11 mouse cellular contexts compared by ENCODE assay signal in the genomic region with DNA sequence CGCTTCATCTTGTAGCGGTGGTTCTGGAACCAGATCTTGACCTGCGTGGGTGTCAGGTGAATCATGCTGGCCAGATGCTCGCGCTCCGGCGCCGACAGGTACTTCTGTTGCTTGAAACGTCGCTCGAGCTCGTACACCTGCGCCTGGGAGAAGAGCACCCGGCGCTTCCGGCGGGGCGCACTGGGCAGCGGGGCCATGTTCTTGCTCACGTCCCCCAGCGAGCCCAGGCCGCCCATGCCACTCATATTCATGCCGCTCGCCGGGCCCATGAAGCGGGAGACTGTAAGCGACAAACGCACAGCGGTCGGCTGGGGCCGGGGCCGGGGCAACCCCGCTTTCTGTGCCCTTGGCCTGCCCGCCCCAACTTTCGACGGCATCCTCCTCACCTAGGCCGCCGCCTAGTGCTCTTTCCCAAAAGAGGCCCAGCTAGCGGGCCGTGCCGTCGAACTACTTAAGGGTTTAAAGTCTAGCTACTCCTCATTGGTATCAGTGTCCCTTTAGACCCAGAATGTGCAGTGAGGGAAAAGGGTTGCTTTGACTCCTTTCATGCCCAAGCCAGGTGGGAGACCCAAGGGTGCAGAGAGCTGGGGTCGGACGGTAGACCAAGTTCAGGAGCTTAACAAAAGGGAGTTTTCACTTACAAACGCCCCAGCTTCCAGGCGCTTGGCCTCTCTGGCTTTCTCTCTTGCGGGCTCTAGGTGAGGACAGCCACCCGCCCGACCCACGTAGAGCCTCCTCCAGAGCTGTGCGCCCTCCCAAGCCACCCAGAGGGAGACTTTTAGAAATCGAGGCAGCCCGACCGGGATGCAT. TPM values are rescaled to one million over a fixed set of nuclear protein-coding genes. Genes with fewer than 3 reads are reported as not detected.
DNase-seq lines count a peak whose midpoint lies in the region; ATAC-seq and TF ChIP-seq lines count a peak whose summit lies in the region.
"Had no signal": no experiment of that assay in that cellular context is flagged by ENCODE, and none has a peak within 500 bp of the region (broad histone marks: within the 10 kb centered on the region; RNA-seq: fewer than 3 reads in every experiment).

No protein-coding gene starts in this region.

- H3K27me3 ChIP-seq in heart, embryonic 15.5 days = peaks cover 96% of the 10 kb centered on the region
- peaks cover 93% of the 10 kb centered on the region for H3K27me3 ChIP-seq in forebrain, embryonic 11.5 days (ENCODE audit: control insufficient read depth, insufficient read depth, low read length)
- H3K27me3 ChIP-seq in limb, embryonic 15.5 days = peaks cover 96% of the 10 kb centered on the region
- peaks cover 99% of the 10 kb centered on the region for H3K27me3 ChIP-seq in liver, postnatal 0 days (ENCODE audit: insufficient read depth, low read length)

- no peak for ATAC-seq in heart, embryonic 15.5 days (replicated peaks; ENCODE audit: insufficient number of reproducible peaks, insufficient read depth, low FRiP score, low read depth)
- ATAC-seq in forebrain, embryonic 11.5 days (replicated peaks; ENCODE audit: low FRiP score) = no peak
- ATAC-seq in limb, embryonic 15.5 days (ENCODE audit: insufficient number of reproducible peaks, low FRiP score, low TSS enrichment, low read depth) = no peak
- ATAC-seq in liver, postnatal 0 days = no peak

- no peak for TF ChIP-seq EP300 in liver, postnatal 0 days (IDR thresholded peaks at IDR 0.05; ENCODE audit: low read depth)

- TF ChIP-seq CTCF in liver, postnatal 0 days (IDR thresholded peaks at IDR 0.05; ENCODE audit: low read depth) = no peak

- no peaks in the 10 kb centered on the region for H3K9me3 ChIP-seq in heart, embryonic 15.5 days (replicated peaks)
- no peaks in the 10 kb centered on the region for H3K9me3 ChIP-seq in forebrain, embryonic 11.5 days (ENCODE audit: control insufficient read depth, low read length)
- no peaks in the 10 kb centered on the region for H3K9me3 ChIP-seq in limb, embryonic 15.5 days
- H3K9me3 ChIP-seq in liver, postnatal 0 days (ENCODE audit: low read length) = no peaks in the 10 kb centered on the region

- no peaks in the 10 kb centered on the region for H3K36me3 ChIP-seq in heart, embryonic 15.5 days
- H3K36me3 ChIP-seq in forebrain, embryonic 11.5 days (ENCODE audit: control insufficient read depth, insufficient read depth, low read length) = no peaks in the 10 kb centered on the region; the same call in 1 of the 2 replicates
- H3K36me3 ChIP-seq in limb, embryonic 15.5 days = no peaks in the 10 kb centered on the region
- H3K36me3 ChIP-seq in liver, postnatal 0 days (replicated peaks; ENCODE audit: insufficient read depth, low read length) = no peaks in the 10 kb centered on the region

- WGBS in heart, embryonic 15.5 days = 2% methylated on average over 54 of the region's 54 CpGs
- WGBS in forebrain, embryonic 11.5 days = under 1% methylated on average over 54 of the region's 54 CpGs
- 2% methylated on average over 54 of the region's 54 CpGs for WGBS in limb, embryonic 15.5 days
- 2% methylated on average over 53 of the region's 54 CpGs for WGBS in liver, postnatal 0 days (ENCODE audit: insufficient replicate concordance)

- H3K27ac ChIP-seq in heart, embryonic 15.5 days = no peak overlapping the region
- H3K27ac ChIP-seq in forebrain, embryonic 11.5 days (ENCODE audit: low read depth, low read length) = peak overlapping the region; percentile 73
- H3K27ac ChIP-seq in limb, embryonic 15.5 days = no peak overlapping the region
- H3K27ac ChIP-seq in liver, postnatal 0 days (ENCODE audit: low read depth) = no peak overlapping the region

- peak overlapping the region; percentile 46 for H3K4me3 ChIP-seq in heart, embryonic 15.5 days
- peak overlapping the region; percentile 40 for H3K4me3 ChIP-seq in forebrain, embryonic 11.5 days (ENCODE audit: low read depth, low read length)
- peak overlapping the region; percentile 20; the same call in 1 of the 2 replicates for H3K4me3 ChIP-seq in limb, embryonic 15.5 days
- no peak overlapping the region for H3K4me3 ChIP-seq in liver, postnatal 0 days (ENCODE audit: low read depth, low read length)

- H3K4me2 ChIP-seq in heart, embryonic 15.5 days = peak overlapping the region; percentile 69
- peak overlapping the region; percentile 29; the same call in 1 of the 2 replicates for H3K4me2 ChIP-seq in forebrain, embryonic 11.5 days (ENCODE audit: low read depth, low read length, severe bottlenecking)
- H3K4me2 ChIP-seq in limb, embryonic 15.5 days = peak overlapping the region; percentile 30; the same call in 1 of the 2 replicates
- no peak overlapping the region for H3K4me2 ChIP-seq in liver, postnatal 0 days (ENCODE audit: low read depth, low read length)

- intact Hi-C loops in left cerebral cortex, postnatal 36 days (cut with DNase I) = loop anchor here (5.0 to 10.0 kb wide), 2 partner anchors 81 to 1009 kb away; a partner anchor contains a TSS

- no peak overlapping the region for H3K9ac ChIP-seq in heart, embryonic 15.5 days
- peak overlapping the region; percentile 63 for H3K9ac ChIP-seq in forebrain, embryonic 11.5 days (ENCODE audit: low read length)
- H3K9ac ChIP-seq in limb, embryonic 15.5 days = no peak overlapping the region
- no peak overlapping the region for H3K9ac ChIP-seq in liver, postnatal 0 days (replicated peaks)

- H3K4me1 ChIP-seq in heart, embryonic 15.5 days (replicated peaks) = peaks cover 25% of the 10 kb centered on the region
- H3K4me1 ChIP-seq in forebrain, embryonic 11.5 days (replicated peaks; ENCODE audit: control insufficient read depth, insufficient read depth, low read length) = 0 out of 2 replicates have a peak, but pooled peaks cover 2% of the 10 kb centered on the region
- peaks cover 40% of the 10 kb centered on the region for H3K4me1 ChIP-seq in limb, embryonic 15.5 days
- peaks cover 5% of the 10 kb centered on the region; the same call in 1 of the 2 replicates for H3K4me1 ChIP-seq in liver, postnatal 0 days (ENCODE audit: insufficient read depth)

- no peak for DNase-seq in heart, adult 8-10 months (ENCODE audit: low spot score)
- peak; percentile 44 for DNase-seq in ES-CJ7 (ENCODE audit: low read depth, low spot score)
- DNase-seq in forebrain, embryonic 11.5 days (ENCODE audit: low spot score) = peak; percentile 74
- no peak for DNase-seq in thymus, adult 18-20 months
- no peak for DNase-seq in liver, postnatal 0 days
- DNase-seq in left cerebral cortex, postnatal 36 days (ENCODE audit: low spot score in 2 of 2) = no peak
- DNase-seq: layer of hippocampus, adult 9-11 months had no signal

RNA-seq across cellular contexts. Expression of a gene that starts 3.0 kb away (rescaled TPM):
- polyA plus RNA-seq in heart, embryonic 15.5 days (2015; fragmentation: Nextera tagmentation; extraction: Ambion mirVana) = 2.1 and 6.4 TPM in 2 replicates
- not detected for total RNA-seq in heart, adult 8-10 months (2022)
- 36.6 and 45.7 TPM in 2 replicates for polyA plus RNA-seq in forebrain, embryonic 11.5 days (2014; fragmentation: Nextera tagmentation; extraction: Ambion mirVana)
- polyA plus RNA-seq in limb, embryonic 15.5 days (2015; fragmentation: Nextera tagmentation; extraction: Ambion mirVana) = not detected in 2 replicates
- polyA plus RNA-seq in liver, postnatal 0 days (2015; fragmentation: Nextera tagmentation; extraction: Ambion mirVana) = not detected in 2 replicates
- under 1 TPM; 0.23 to 0.44 TPM for total RNA-seq in left cerebral cortex, postnatal 36 days (2021)
- polyA plus RNA-seq: gonadal fat pad, adult 2 months; thymus, postnatal 0 days had no signal

Comparison
In these comparisons a context has a peak if more than half of its experiments do, and no peak if none do; other contexts are left out.
1. DNase-seq: peak in ES-CJ7 (single experiment) and forebrain, embryonic 11.5 days (single experiment); none in heart, adult 8-10 months (single experiment), thymus, adult 18-20 months (0 of 2), liver, postnatal 0 days (single experiment) and left cerebral cortex, postnatal 36 days (0 of 2).